Mouse (Mus musculus): ENCODE data around the gene Slf2. TPM values are rescaled to one million over a fixed set of nuclear protein-coding genes. Genes with fewer than 3 reads are reported as not detected.
A peak's percentile ranks its signal among the peaks of the same experiment; 100 is the strongest.

Slf2 gene
- total RNA-seq, 1 experiment from 2014 or later, result 52.4 TPM

DNA sequence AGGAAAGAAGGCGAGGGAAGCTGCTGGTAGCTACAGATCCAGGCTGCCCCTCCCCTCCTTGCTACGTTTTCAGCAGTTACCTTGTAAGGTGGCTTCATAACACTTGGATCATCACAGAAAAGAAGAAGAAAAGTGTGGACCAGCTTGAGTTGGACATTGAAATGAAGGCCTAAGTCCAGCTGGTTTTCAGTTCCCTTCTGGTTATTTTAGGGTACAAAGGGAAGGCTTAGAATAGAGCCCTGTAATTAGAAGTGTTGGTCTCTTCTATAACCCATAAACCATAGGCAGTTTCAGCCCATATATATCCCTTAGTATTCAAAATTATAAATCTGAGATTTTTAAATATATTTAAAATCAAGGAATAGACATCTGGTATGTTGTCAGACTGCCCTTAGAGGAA lies 49.8 kb downstream of the Slf2 start:
- ATAC-seq (replicated peaks; ENCODE audit: low read depth, poor library complexity, severe bottlenecking), result no peak

DNA sequence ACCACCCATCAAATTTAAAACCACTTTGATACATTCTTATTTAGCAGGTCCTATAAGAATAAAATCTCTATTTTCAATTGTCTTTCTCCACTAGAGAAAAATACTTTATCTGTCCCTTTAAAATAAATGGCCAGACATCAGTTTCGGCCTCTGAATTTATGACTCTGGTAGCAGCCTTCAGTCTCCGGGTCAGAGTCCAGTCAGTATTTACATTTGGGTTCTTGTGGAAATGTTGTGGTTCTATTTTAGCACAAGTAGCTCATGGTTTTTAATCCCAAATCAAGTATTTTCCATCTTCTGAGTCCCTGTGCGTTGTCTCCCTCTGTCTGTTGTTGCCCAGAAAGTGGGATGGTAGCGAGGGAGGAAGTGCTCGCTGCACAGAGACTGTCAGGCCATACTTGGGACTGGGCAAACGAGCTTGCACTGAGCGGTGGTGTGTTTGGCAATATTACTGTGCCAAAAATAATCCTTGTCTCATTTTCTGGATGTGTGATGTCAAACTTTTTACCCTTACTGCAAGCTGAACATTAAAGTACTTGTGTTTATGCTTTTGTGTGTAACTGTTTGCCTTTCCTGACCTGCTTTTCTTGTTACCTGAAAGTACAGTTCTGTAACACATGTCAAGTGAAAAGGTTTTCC lies 51.6 kb downstream of the Slf2 start:
- no peak for ATAC-seq (replicated peaks; ENCODE audit: low read depth, poor library complexity, severe bottlenecking)

DNA sequence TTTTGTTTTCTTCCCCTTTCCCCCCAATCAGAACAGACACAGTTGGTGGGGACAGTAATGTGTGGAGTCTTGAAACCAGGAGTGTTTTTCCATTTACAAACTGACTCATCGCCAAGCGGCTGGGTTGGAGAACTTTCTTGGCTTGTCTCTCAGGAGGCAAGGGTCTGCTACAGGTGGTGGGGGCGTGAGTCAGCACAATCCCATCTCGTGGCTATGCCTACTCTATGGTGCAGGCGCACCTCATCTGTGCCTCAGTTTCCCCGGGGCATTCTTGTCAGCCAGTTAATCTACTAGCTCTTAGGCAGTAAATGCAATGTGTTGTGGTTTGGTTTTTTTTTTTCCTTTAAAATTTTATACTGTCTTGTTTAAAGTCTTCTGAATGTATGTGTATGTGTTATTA lies 52.4 kb downstream of the Slf2 start:
- no peak for ATAC-seq (replicated peaks; ENCODE audit: low read depth, poor library complexity, severe bottlenecking)

DNA sequence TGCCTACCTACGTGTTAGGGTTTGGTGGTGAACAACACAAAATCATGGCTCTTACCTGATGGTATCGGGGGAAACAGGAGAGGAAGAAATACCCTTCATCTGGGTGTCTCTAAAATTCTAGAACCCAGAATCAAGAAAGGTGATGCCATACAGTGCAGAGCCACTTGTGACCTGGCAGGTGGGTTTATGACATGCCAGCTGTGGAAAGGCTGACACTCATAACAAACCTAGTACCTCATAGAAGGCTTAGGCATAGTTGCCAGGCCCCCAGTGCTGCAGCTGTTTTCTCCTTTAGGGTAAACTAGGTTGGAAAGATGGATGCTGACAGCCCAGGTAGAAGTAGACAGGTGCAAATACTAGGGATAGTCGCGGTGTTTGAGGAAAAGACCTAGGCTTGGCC lies 53.5 kb downstream of the Slf2 start:
- ATAC-seq (replicated peaks; ENCODE audit: low read depth, poor library complexity, severe bottlenecking), result no peak

DNA sequence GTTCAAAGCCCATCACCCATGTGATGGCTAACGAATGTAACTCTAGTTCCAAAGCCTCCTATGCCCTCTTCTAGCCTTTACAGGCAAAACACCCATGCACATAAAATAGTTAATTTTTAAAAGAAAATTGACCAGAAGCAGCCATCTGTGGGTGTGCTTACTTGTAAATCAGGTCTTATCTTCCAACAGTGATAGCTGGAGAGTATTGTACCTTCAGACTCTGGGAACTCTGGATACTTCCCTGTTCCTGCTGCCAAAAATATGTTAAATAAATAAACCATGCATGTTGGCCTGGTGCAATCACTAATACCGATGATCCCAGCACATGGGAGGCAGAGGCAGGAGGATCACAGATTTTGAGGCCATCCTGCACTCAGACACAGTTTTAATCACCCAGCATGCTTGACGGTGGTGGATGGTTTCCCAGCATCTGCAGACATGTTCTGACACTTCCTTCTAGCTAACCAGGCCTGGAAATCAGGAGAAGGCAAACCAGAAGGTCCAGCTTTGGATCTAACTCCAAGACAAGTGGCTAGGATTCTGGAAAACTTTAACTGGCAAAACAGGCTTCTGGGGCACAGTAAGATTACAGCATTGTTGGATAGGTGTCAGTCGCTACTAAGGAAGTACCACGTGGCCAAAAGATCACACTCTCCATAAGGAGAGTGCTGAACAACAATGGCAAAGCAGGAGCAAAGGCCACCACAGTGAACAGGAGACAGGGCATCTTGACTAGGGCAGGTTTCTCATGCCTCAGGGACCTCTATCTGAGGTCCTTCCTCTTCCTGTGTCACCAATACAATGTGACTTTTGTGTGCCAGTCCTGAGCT lies 54.4 kb downstream of the Slf2 start:
- no peak for ATAC-seq (replicated peaks; ENCODE audit: low read depth, poor library complexity, severe bottlenecking)

DNA sequence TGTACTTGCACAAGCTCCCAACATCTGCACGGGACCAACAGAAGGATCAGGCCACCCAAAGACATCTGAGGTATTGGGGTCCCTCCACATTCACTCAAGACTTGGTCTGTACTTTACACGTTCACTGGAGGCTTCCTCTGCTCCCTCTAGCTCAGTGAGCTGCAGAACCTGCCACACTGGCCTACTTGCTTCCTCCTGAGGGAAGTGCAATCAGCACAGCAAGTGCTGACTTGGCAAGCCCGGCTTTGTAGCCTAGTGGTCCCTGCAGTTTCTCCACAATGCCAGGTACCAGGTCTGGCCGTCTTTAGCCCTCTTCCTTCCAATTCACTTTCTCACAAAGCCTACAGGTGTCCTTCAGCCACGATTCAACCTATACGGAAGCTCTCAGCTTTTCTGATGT lies 56.1 kb downstream of the Slf2 start:
- ATAC-seq (replicated peaks; ENCODE audit: low read depth, poor library complexity, severe bottlenecking), result no peak

DNA sequence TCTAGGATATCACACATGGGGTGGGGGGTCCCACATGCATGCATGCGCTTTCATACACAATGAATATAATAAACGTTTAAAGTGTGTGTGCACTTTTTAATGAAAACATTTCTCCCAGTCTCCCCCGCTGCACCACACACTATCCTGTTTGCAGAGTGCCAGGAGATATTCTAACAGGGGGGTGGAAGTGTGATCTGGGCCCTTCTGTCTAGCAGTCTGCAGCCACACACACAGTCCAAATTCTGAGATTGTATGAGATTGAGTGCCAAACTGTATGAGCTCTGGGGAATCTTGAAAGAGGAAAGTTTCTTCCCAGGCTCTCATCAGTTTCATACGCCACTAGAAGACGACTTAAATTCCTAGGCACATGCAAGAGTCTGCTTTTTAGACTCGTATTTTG lies 56.9 kb downstream of the Slf2 start:
- no peak for ATAC-seq (replicated peaks; ENCODE audit: low read depth, poor library complexity, severe bottlenecking)

DNA sequence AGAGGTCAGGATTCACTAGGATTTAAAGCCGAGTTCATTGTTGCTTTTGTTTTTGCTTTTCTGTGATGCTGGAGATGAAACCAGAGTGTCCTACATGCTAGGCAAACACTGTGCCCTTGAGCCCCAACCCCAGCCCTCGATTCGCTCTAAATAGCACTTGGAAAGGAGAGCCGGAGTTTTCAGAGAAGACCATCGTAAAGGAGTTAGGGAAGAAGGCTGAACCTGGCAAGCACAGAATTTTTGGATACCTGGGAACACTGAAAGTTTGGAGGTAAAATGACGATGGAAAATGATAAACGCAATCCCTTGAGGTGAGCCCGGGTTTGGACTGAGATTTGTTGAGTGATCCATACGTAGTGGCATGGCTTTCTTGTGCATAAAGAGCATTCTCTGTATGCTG lies 57.4 kb downstream of the Slf2 start:
- ATAC-seq (replicated peaks; ENCODE audit: low read depth, poor library complexity, severe bottlenecking), result no peak

DNA sequence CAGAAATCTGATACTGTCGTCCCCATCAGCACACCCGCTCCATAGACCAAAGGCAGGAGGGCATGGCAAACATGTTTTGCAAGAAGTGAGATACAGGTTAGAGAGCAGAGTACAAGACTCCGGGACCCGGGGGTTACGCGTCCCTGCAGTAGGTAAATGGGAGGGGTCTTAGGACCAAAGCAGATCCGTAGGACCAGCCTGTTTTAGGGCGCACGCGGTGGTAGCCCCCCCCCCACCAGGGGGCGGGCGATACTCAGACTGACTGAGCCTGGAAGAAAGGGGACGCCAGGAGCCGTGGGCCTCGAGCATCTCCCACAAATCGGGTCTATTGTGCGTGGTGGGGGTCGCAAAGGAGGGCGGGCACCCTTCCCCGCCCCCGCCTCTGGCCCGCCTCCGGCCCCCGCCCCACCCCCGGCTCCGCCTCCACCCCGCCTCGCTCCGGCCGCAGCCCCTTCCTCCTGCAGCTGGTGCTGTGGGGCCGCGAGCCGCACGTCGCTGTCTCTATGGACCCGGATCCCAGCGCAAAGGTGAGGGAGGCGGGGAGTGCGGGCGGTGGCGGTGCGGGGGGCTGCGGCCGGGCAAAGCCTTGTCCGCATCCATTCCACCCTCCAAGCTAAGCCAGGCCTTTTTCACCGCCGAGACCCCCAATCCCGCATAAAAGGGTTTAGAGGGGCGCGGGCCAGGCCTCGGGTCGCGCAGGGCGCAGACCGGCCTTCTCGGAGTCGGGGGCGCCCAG lies 58.0 kb downstream of the Slf2 start, which contains the start of gene Sema4g:
Gene Sema4g (plus strand): TSS at position 271 of the 736 bp plus-strand sequence.
- ATAC-seq (replicated peaks; ENCODE audit: low read depth, poor library complexity, severe bottlenecking), result peak; percentile 42; the same call in 1 of the 2 replicates

DNA sequence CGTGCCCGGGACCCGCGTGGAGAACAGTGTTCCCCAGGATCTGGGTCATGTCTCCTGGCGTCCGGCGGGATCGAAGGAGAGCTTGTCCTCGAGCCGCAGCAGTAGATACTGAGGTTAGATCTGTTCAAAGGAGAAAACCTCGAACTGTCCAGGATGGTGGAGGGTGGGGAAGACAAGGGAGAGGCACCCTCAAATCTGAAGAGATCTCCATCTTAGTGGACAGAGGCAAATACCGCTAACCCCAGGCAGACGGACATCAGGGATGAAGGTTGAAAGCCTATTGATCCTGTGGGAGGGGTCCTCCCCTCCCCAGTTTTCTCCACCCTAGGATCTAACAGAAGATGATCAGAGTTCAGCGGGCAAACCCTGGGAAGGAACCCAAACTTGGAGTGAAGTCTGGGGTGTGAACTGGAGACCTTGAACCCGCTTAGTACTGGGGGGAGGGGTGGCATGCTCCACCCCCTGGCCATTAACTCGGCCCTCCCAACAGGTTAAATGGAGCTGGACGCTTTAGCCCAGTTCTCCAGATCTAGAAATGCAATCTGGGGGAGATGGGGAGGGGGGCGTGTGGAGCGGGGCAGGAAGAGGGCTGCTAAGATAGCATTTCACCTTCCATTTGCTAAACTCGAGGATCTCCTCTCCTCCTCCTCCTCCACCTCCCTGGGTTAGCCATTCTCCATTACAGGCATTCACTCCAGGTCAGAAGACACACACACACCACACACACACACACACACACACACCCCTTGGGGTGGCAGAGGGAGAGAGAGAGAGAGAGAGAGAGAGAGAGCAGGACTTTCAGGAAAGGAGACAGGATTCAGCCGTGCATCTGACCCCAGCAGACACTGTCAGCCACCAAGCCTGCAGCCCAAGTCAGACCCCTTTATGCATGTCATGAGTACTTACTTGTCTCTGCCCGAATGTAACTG lies 58.9 kb downstream of the Slf2 start:
- no peak for ATAC-seq (replicated peaks; ENCODE audit: low read depth, poor library complexity, severe bottlenecking)

DNA sequence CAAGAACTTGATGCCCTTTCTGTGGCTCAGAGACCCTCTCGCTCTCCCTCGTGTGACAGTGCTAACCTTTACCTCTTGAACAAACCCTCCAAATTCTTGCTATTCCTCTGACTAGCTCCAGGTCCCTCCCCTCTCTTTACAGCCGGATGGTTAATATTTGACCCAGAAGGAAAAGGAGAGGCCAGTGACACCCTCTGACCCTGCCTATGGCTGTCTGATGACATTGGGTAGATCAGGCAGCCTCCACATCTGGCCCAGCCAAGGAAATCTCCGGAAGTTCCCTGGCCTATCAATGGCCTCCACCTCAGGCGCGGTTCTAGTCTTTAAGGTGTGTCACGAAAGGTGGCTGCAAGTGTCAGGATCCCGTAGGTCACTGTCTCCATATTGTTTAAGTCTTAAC lies 60.1 kb downstream of the Slf2 start:
- ATAC-seq (replicated peaks; ENCODE audit: low read depth, poor library complexity, severe bottlenecking), result no peak

DNA sequence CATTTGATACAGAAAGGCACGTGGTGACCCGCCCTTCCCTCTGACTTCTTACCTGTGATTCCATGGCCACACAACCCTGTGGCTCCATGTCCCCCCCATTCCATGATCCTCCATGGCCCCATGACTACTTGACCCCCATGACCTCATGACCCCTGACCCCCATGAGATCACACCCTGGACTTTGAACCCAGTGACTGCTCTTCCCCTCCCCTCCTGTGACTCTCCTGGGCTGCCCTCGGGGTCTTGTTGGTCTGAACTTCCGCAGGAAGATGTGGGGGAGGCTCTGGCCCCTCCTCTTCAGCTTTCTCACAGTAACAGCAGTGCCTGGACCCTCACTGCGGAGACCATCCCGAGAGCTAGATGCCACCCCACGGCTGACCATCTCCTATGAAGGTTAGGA lies 61.3 kb downstream of the Slf2 start:
- ATAC-seq (replicated peaks; ENCODE audit: low read depth, poor library complexity, severe bottlenecking), result no peak

DNA sequence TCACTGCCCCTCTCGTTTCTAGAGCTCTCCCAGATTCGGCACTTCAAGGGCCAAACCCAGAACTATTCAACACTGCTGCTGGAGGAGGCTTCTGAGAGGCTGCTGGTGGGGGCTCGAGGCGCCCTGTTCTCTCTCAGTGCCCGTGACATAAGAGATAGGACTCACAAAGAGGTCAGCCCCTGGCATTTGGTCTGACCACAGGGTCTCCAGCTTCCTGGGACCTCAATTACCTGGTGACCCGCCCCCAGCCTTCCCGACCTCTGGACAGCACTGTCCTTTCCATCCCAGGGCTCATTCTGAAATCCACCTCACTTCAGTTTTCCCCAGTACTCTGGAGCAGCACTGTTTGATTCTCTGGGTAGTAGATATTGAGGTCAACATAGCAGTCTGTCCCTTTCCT lies 61.8 kb downstream of the Slf2 start:
- ATAC-seq (replicated peaks; ENCODE audit: low read depth, poor library complexity, severe bottlenecking), result no peak

DNA sequence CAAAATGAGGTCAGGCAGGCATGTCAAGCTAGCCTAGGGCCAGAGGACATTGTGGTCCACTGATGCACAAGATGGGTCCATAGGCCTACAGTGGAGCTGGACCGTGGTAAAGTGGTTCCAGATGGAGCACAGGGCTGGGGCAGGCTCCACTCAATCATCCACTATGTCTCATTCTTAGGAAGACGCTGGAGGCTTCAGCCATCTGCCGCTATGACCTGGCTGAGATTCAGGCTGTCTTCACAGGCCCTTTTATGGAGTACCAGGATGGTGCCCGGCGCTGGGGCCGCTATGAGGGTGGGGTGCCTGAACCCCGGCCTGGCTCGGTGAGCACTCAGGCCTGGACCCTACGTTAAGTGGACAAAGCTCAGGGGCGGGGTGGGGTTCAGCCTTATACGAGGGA lies 66.8 kb downstream of the Slf2 start:
- no peak for ATAC-seq (replicated peaks; ENCODE audit: low read depth, poor library complexity, severe bottlenecking)

DNA sequence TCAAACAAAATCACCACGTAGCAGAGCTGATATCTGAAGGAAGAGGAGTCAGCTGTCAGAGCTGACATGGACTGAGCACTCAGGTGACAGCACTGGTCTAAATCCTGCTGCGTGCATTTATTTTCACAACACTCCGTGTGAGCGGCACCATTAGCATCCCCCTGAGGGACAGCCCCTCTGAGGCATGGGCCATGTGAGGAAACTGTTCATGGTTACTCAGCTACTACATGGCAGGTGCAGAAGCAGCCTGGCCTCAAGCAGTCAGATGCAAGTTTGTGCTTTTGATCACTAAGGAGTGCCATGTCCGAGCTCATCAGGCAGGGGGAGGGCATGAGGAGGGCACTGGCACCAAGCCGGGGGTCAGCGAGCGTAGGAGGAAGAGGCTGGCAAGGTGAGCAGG lies 68.7 kb downstream of the Slf2 start:
- no peak for ATAC-seq (replicated peaks; ENCODE audit: low read depth, poor library complexity, severe bottlenecking)

DNA sequence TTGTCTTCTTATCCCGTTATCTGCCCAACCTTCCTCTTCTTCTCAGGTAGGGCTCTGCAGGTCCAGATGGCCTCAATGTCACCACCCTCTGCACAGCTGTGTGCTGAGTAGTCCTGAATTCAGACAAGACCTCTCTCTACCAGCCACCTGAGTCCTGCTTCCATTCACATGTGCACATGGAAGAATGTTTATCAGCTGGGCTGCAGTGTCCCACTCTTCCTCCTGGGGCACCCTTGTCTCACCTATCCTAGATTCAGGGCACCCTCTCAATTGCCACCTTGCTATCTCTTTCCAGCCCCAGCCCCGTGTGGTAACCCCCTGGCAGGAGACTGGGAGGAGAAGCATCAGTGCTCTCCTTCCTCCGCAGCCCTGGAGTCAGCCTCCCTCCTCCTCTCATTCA lies 71.3 kb downstream of the Slf2 start:
- no peak for ATAC-seq (replicated peaks; ENCODE audit: low read depth, poor library complexity, severe bottlenecking)

DNA sequence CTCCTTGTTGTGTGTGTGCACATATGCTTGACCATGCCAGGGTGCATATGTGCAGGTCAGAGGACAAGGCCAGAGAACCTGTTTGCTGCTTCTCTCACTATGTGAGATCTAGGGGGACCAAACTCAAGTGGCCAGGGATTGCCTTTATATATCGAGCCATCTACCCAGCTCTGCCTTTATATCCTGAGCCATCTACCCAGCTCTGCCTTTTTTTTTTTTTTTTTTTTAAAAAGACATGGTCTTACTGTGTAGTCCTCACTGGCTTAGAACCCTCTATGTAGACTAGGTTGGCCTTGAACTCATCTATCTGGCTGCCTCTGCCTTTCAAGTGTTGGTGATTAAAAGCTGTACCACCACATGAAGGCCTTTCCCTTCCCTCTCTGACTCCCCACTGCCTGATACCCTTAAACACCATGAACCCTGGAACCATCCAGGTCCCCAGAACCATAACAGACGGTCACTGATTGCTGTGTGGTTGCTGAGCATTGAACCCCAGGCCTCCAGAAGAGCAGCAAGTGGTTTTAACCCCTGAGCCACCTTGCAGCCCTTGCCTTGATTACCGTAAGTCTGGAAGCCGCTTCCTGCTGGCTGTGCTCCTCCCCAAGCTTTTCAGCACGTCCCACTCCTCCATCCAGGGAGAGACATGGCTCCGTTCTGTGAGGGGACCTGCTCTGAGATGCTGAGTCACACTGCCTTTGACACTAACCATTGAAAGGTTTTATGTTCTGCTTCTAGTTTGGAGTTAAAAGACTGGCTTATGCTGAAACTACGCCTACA lies 73.0 kb downstream of the Slf2 start:
- ATAC-seq (replicated peaks; ENCODE audit: low read depth, poor library complexity, severe bottlenecking), result no peak

DNA sequence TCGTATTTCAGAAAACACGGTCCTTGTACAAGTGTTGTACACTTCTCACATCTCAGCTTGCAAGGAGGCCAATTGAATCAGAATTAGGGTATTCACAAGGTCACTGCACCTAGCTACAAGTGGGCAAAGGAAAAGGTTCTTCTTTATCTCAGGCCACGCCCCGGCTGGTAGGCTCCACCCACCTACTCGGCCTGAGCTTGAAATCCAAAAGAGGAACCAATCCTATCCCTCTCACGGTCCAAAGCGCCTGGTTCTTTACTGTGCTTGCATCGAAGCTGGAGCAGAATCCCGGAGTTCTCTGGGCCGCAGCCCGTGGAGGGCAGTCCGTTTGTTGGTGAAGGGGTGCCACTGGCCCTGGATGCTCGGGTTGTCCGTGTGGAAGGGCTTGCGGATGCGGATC lies 74.5 kb downstream of the Slf2 start, which contains the start of gene Twnk:
Gene Twnk (plus strand): TSS at position 220 of the 400 bp plus-strand sequence.
- ATAC-seq (replicated peaks; ENCODE audit: low read depth, poor library complexity, severe bottlenecking), result peak; percentile 68

Measured in common myeloid progenitor, adult 5-6 weeks (primary cell).